Mouse (Mus musculus): ENCODE results near the gene Gm17304. TPM values are rescaled to one million over a fixed set of nuclear protein-coding genes. Genes with fewer than 3 reads are reported as not detected.

Gm17304 gene
- not detected in 2 replicates for polyA plus RNA-seq (2014; fragmentation: Nextera tagmentation; extraction: Ambion mirVana)

DNA sequence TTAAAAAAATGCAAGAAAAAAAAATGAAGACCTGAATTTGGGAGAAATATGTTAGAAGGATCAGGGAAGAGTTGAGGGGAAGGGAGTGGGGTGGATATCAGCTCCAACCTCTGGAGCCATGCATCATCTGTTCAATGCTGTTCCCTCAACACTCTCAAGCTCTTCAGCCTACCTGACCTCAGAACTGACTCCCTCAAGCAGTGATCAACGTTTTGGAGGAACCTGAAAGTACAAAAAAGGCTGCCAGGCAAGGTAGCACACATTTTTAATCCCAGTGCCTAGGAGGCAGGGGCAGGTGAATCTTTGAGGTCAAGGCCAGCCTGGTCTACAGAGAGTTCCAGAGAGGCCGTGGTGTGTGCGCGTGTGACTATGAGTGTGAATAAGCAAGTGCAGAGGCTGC, at the start of gene Gm17304:
Gm17304 (plus strand) TSS at position 301 of the 400 bp plus-strand sequence.
- H3K9ac ChIP-seq (ENCODE audit: low read length), result no peak within 1 kb of the TSS
- ATAC-seq (ENCODE audit: insufficient number of reproducible peaks, insufficient read depth, low FRiP score, low read depth), result no peak
- H3K27ac ChIP-seq (replicated peaks in 1 of 2; ENCODE audit: control insufficient read depth in 1 of 2, insufficient read depth in 1 of 2, low read depth in 2 of 2, low read length in 2 of 2), result no peak within 1 kb of the TSS
- H3K4me2 ChIP-seq (ENCODE audit: low read length), result no peak within 1 kb of the TSS
- peaks cover 25% of the 10 kb centered on the region for H3K36me3 ChIP-seq (ENCODE audit: control insufficient read depth, insufficient read depth, low read length)
- 79% methylated on average over 4 of the region's 4 CpGs for WGBS
- no peaks in the 10 kb centered on the region for H3K9me3 ChIP-seq (ENCODE audit: control insufficient read depth, low read length)
- H3K4me1 ChIP-seq (ENCODE audit: control insufficient read depth in 2 of 2, insufficient read depth in 2 of 2, low read length in 2 of 2), result peaks cover 0 to 8% of the 10 kb centered on the region in 2 experiments; a peak in 2 of 4 replicates
- no peaks in the 10 kb centered on the region for H3K27me3 ChIP-seq (ENCODE audit: control insufficient read depth, insufficient read depth, low read length)
- no peak within 1 kb of the TSS for H3K4me3 ChIP-seq (ENCODE audit: control insufficient read depth in 1 of 2, insufficient read depth in 1 of 2, low read depth in 1 of 2, low read length in 2 of 2)

DNA sequence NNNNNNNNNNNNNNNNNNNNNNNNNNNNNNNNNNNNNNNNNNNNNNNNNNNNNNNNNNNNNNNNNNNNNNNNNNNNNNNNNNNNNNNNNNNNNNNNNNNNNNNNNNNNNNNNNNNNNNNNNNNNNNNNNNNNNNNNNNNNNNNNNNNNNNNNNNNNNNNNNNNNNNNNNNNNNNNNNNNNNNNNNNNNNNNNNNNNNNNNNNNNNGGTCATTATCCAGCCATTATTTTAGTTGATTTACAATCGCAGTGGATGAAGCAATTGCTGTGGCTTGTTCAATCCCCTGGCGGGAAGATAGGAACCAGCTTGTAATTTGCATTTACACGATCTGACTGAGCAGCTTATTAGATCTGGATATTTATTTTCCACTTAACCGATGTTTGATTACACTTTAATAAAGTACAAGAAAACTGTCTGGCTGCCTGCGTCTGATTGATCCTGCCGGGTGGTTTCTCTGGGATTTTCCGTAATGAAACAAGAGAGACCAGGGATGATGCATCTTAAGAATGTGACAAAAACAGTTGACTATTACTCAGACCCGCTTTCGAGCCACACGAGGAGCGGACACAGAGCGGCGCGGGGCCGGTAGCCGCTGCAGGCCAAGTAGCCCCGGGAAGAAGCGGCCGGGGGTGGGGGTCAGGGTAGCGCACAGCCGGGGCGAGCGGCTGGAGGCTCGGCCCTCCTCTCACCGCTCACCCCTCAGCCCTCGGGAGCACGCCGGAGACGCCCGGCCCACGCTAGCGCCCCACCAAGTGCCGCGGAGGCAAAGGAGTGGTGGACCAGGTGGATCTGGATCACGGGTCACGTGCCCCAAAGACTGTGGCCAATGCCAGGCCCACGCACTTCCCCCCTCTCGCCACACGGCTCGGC, 48.0 kb upstream of the Gm17304 start:
- H3K4me2 ChIP-seq (ENCODE audit: low read length), result peak overlapping the region; percentile 70
- no peak overlapping the region for H3K27ac ChIP-seq (replicated peaks in 1 of 2; ENCODE audit: control insufficient read depth in 1 of 2, insufficient read depth in 1 of 2, low read depth in 2 of 2, low read length in 2 of 2)
- no peaks in the 10 kb centered on the region for H3K36me3 ChIP-seq (ENCODE audit: control insufficient read depth, insufficient read depth, low read length)
- H3K9me3 ChIP-seq (ENCODE audit: control insufficient read depth, low read length), result no peaks in the 10 kb centered on the region
- ATAC-seq (ENCODE audit: insufficient number of reproducible peaks, insufficient read depth, low FRiP score, low read depth), result 0 out of 2 replicates have a peak, but pooled peaks have one; percentile 26
- peaks cover 71% of the 10 kb centered on the region for H3K27me3 ChIP-seq (ENCODE audit: control insufficient read depth, insufficient read depth, low read length)
- H3K4me3 ChIP-seq (ENCODE audit: control insufficient read depth in 1 of 2, insufficient read depth in 1 of 2, low read depth in 1 of 2, low read length in 2 of 2), result peak overlapping the region; percentile 37 to 41
- 4% methylated on average over 40 of the region's 40 CpGs for WGBS
- peak overlapping the region; percentile 38; the same call in 1 of the 2 replicates for H3K9ac ChIP-seq (ENCODE audit: low read length)
- peaks cover 3 to 7% of the 10 kb centered on the region in 2 experiments; a peak in 3 of 4 replicates for H3K4me1 ChIP-seq (ENCODE audit: control insufficient read depth in 2 of 2, insufficient read depth in 2 of 2, low read length in 2 of 2)

- peak overlapping the region; percentile 38; the same call in 1 of the 2 replicates for H3K9ac ChIP-seq (ENCODE audit: low read length)
These were observed 47.4 kb upstream of the Gm17304 start for GRCm38 (mm10) chr5:106561499-106561822.

GRCm38 (mm10) chr5:106566025-106566424, 42.9 kb upstream of the Gm17304 start:
- WGBS, result 33% methylated on average over 6 of the region's 6 CpGs
- H3K36me3 ChIP-seq (ENCODE audit: control insufficient read depth, insufficient read depth, low read length), result no peaks in the 10 kb centered on the region
- ATAC-seq (ENCODE audit: insufficient number of reproducible peaks, insufficient read depth, low FRiP score, low read depth), result no peak

More at GRCm38 (mm10) chr5:106561499-106561822, 47.4 kb upstream of the Gm17304 start:
- Histone ChIP-seq H3K4me3 (ENCODE audit: control insufficient read depth in 1 of 2, insufficient read depth in 1 of 2, low read depth in 1 of 2, low read length in 2 of 2) (peak overlapping the region; percentile 37 to 41), H3K36me3 (ENCODE audit: control insufficient read depth, insufficient read depth, low read length) (no peaks in the 10 kb centered on the region), H3K27me3 (ENCODE audit: control insufficient read depth, insufficient read depth, low read length) (peaks cover 77% of the 10 kb centered on the region), H3K27ac (replicated peaks in 1 of 2; ENCODE audit: control insufficient read depth in 1 of 2, insufficient read depth in 1 of 2, low read depth in 2 of 2, low read length in 2 of 2) (no peak overlapping the region), H3K4me2 (ENCODE audit: low read length) (peak overlapping the region; percentile 70), H3K4me1 (ENCODE audit: control insufficient read depth in 2 of 2, insufficient read depth in 2 of 2, low read length in 2 of 2) (peaks cover 3 to 7% of the 10 kb centered on the region in 2 experiments; a peak in 3 of 4 replicates), H3K9me3 (ENCODE audit: control insufficient read depth, low read length) (no peaks in the 10 kb centered on the region)
- ATAC-seq (ENCODE audit: insufficient number of reproducible peaks, insufficient read depth, low FRiP score, low read depth), result no peak
- 13% methylated on average over 8 of the region's 8 CpGs for WGBS

GRCm38 (mm10) chr5:106573742-106574559, 34.9 kb upstream of the Gm17304 start:
- peak overlapping the region; percentile 50 to 67 for H3K4me3 ChIP-seq (ENCODE audit: control insufficient read depth in 1 of 2, insufficient read depth in 1 of 2, low read depth in 1 of 2, low read length in 2 of 2)
- no peaks in the 10 kb centered on the region for H3K36me3 ChIP-seq (ENCODE audit: control insufficient read depth, insufficient read depth, low read length)
- WGBS, result 6% methylated on average over 55 of the region's 55 CpGs
- peaks cover 0 to 4% of the 10 kb centered on the region in 2 experiments; a peak in 1 of 4 replicates for H3K4me1 ChIP-seq (ENCODE audit: control insufficient read depth in 2 of 2, insufficient read depth in 2 of 2, low read length in 2 of 2)
- peak overlapping the region; percentile 73 for H3K9ac ChIP-seq (ENCODE audit: low read length)
- peak; percentile 52; the same call in 1 of the 2 replicates for ATAC-seq (ENCODE audit: insufficient number of reproducible peaks, insufficient read depth, low FRiP score, low read depth)
- peaks cover 23% of the 10 kb centered on the region for H3K27me3 ChIP-seq (ENCODE audit: control insufficient read depth, insufficient read depth, low read length)
- H3K4me2 ChIP-seq (ENCODE audit: low read length), result peak overlapping the region; percentile 100
- no peaks in the 10 kb centered on the region for H3K9me3 ChIP-seq (ENCODE audit: control insufficient read depth, low read length)
- no peak overlapping the region for H3K27ac ChIP-seq (replicated peaks in 1 of 2; ENCODE audit: control insufficient read depth in 1 of 2, insufficient read depth in 1 of 2, low read depth in 2 of 2, low read length in 2 of 2)

More at GRCm38 (mm10) chr5:106566025-106566424, 42.9 kb upstream of the Gm17304 start:
- Histone ChIP-seq H3K27ac (replicated peaks in 1 of 2; ENCODE audit: control insufficient read depth in 1 of 2, insufficient read depth in 1 of 2, low read depth in 2 of 2, low read length in 2 of 2) (no peak overlapping the region), H3K4me2 (ENCODE audit: low read length) (no peak overlapping the region), H3K4me3 (ENCODE audit: control insufficient read depth in 1 of 2, insufficient read depth in 1 of 2, low read depth in 1 of 2, low read length in 2 of 2) (no peak overlapping the region), H3K9me3 (ENCODE audit: control insufficient read depth, low read length) (no peaks in the 10 kb centered on the region), H3K27me3 (ENCODE audit: control insufficient read depth, insufficient read depth, low read length) (peaks cover 64% of the 10 kb centered on the region), H3K9ac (ENCODE audit: low read length) (no peak overlapping the region), H3K4me1 (ENCODE audit: control insufficient read depth in 2 of 2, insufficient read depth in 2 of 2, low read length in 2 of 2) (peaks cover 3% of the 10 kb centered on the region in 2 experiments; a peak in 3 of 4 replicates)

GRCm38 (mm10) chr5:106574560-106574946, 34.3 kb upstream of the Gm17304 start:
- Histone ChIP-seq H3K4me3 (ENCODE audit: control insufficient read depth in 1 of 2, insufficient read depth in 1 of 2, low read depth in 1 of 2, low read length in 2 of 2) (peak overlapping the region; percentile 50 to 67), H3K9ac (ENCODE audit: low read length) (peak overlapping the region; percentile 73), H3K9me3 (ENCODE audit: control insufficient read depth, low read length) (no peaks in the 10 kb centered on the region), H3K36me3 (ENCODE audit: control insufficient read depth, insufficient read depth, low read length) (no peaks in the 10 kb centered on the region), H3K4me2 (ENCODE audit: low read length) (peak overlapping the region; percentile 100), H3K4me1 (ENCODE audit: control insufficient read depth in 2 of 2, insufficient read depth in 2 of 2, low read length in 2 of 2) (peaks cover 0 to 4% of the 10 kb centered on the region in 2 experiments; a peak in 1 of 4 replicates), H3K27ac (replicated peaks in 1 of 2; ENCODE audit: control insufficient read depth in 1 of 2, insufficient read depth in 1 of 2, low read depth in 2 of 2, low read length in 2 of 2) (no peak overlapping the region), H3K27me3 (ENCODE audit: control insufficient read depth, insufficient read depth, low read length) (peaks cover 18% of the 10 kb centered on the region)
- peak; percentile 82 for ATAC-seq (ENCODE audit: insufficient number of reproducible peaks, insufficient read depth, low FRiP score, low read depth)
- under 1% methylated on average over 33 of the region's 45 CpGs for WGBS

- H3K9ac ChIP-seq (ENCODE audit: low read length), result no peak overlapping the region
- ATAC-seq (ENCODE audit: insufficient number of reproducible peaks, insufficient read depth, low FRiP score, low read depth), result no peak
- no peak overlapping the region for H3K27ac ChIP-seq (replicated peaks in 1 of 2; ENCODE audit: control insufficient read depth in 1 of 2, insufficient read depth in 1 of 2, low read depth in 2 of 2, low read length in 2 of 2)
- H3K36me3 ChIP-seq (ENCODE audit: control insufficient read depth, insufficient read depth, low read length), result no peaks in the 10 kb centered on the region
- H3K4me1 ChIP-seq (ENCODE audit: control insufficient read depth in 2 of 2, insufficient read depth in 2 of 2, low read length in 2 of 2), result peaks cover 0 to 4% of the 10 kb centered on the region in 2 experiments; a peak in 1 of 4 replicates
- peaks cover 15% of the 10 kb centered on the region for H3K27me3 ChIP-seq (ENCODE audit: control insufficient read depth, insufficient read depth, low read length)
- no peaks in the 10 kb centered on the region for H3K9me3 ChIP-seq (ENCODE audit: control insufficient read depth, low read length)
- H3K4me2 ChIP-seq (ENCODE audit: low read length), result peak overlapping the region; percentile 100
- WGBS, result 31% methylated on average over 4 of the region's 4 CpGs
- H3K4me3 ChIP-seq (ENCODE audit: control insufficient read depth in 1 of 2, insufficient read depth in 1 of 2, low read depth in 1 of 2, low read length in 2 of 2), result peak overlapping the region in 1 of 2 experiments; percentile 67; a peak in 2 of 4 replicates
These were observed 33.8 kb upstream of the Gm17304 start for GRCm38 (mm10) chr5:106575098-106575497.
